Mouse (Mus musculus) adrenal gland, postnatal 14 days (tissue): ENCODE data around the gene Trp53rkb. TPM values are rescaled to one million over a fixed set of nuclear protein-coding genes. Genes with fewer than 3 reads are reported as not detected.

Experiments used
- DNase-seq: peaks from one replicate; pipeline ENCODE4 v3.0.0; 2021; ENCODE audit warnings: mixed read lengths
- total RNA-seq: library from RNA; stranded (reverse); gene quantifications from 2 replicates; pipeline ENCODE4 v1.2.3, GENCODE M21; 2021

Gene Trp53rkb
- total RNA-seq, 1 experiment from 2014 or later = 4.4 TPM

DNA sequence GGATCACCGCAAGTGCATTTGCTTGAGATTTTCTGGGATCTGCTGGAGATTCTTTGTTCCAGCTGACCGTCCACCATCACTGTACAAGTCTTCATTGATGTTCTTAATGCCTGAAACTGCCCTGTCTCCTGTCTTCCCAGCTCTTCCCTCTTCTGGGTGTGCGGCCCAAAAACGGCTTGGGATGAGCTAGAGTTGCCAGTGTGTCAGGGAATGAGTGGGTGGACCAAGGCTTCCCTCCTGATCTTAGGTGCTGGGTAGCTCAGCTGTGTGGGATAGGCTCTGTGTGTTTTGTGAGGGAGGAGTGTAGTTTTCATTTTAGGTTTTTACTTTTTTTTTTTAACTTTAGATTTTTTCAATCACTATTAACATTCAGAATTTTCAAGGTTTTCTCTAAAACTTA, 42.5 kb downstream of the Trp53rkb start:
- DNase-seq = no peak

DNA sequence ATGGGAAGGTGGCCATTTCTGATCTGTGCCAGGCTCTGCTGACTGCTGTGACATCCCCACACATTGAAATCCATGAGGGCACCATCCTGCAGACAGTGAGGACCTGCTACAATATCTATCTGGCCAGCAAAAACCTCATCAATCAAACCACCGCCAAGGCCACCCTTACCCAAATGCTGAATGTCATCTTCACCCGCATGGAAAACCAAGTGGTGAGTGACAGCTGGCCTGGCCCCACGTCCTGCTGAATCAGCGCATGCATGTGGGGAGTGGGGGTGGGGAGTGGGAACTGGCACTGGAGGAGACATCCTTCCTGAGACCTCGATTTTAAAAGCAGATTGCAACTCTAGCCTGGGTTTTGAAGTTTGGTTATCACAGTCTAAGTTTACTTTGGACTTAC, 43.2 kb downstream of the Trp53rkb start:
- DNase-seq = peak; percentile 81

DNA sequence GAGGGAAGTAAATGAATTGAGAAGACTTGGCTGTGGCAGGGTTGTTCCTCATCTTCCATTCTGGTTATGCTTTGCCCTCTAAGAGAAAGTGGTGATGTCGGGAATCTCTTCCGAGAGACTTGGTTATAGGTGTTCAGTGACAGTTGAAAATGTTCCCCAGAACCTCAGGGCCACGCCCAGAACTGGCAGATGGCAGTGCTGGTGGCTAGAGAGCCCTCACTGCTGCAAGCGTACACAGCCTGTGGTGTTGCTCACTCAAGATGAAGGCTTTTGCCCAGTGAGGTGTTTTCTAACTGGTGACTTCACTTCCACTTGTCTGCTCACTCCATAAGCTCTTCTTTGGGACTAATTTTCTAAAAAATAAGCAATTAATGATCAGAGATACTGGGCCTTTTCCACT, 49.5 kb downstream of the Trp53rkb start:
- DNase-seq = no peak

Other genes with a start within 250 kb of the Trp53rkb start
- gene Prex1, start 78.7 kb upstream of the Trp53rkb start, total RNA-seq = 13.6 and 18.6 TPM in 2 replicates
- 49.3 and 54.7 TPM in 2 replicates for gene Arfgef2, start 13.1 kb downstream of the Trp53rkb start, total RNA-seq
- gene Cse1l, start 113.5 kb downstream of the Trp53rkb start, total RNA-seq = 59.1 and 61.2 TPM in 2 replicates
- gene Stau1, start 203.8 kb downstream of the Trp53rkb start, total RNA-seq = 69.9 and 70.8 TPM in 2 replicates
- gene Ddx27, start 222.7 kb downstream of the Trp53rkb start, total RNA-seq = 34.6 and 43.0 TPM in 2 replicates